ENCODE assay signal across 26 mouse cellular contexts in the genomic region with DNA sequence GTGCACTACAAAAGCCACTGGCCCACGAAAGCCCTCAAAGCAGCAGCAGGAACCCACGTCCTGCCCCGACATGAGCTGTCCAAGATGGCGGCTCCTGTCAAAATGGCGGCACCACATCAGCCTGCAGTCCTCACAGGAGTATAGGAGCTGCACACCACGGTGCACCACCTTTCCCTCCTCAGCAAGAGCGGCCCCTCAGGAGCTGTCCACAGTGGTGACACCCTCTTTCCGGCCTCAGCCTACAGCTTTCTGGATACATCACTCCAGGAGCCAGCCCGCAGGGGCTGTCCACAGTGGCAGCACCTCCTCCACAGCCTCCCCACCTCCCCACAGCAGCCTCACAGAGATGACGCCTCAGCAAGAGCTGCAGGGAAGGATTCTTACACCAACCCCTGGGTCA. TPM values are rescaled to one million over a fixed set of nuclear protein-coding genes. Genes with fewer than 3 reads are reported as not detected.
A peak's percentile ranks its signal among the peaks of the same experiment; 100 is the strongest.
DNase-seq lines count a peak whose midpoint lies in the region; TF ChIP-seq lines count a peak whose summit lies in the region.
"Had no signal": no experiment of that assay in that cellular context is flagged by ENCODE, and none has a peak within 500 bp of the region (broad histone marks: within the 10 kb centered on the region; RNA-seq: fewer than 3 reads in every experiment).

No protein-coding gene starts in this region.

- no peak for TF ChIP-seq CTCF in testis, adult 2 months (IDR thresholded peaks at IDR 0.05; ENCODE audit: control insufficient read depth, insufficient read depth, insufficient replicate concordance, low read depth, low read length)

- H3K4me1 ChIP-seq in testis, adult 2 months (ENCODE audit: control insufficient read depth, insufficient read depth, low read length) = peaks cover 6% of the 10 kb centered on the region
- H3K4me1 ChIP-seq: embryonic facial prominence, embryonic 12.5 days had no signal

- no peak for TF ChIP-seq POLR2A in testis, adult 2 months (IDR thresholded peaks at IDR 0.05; ENCODE audit: control insufficient read depth, low read depth, low read length)

- H3K27me3 ChIP-seq in testis, adult 2 months (ENCODE audit: control insufficient read depth, insufficient read depth, low read length) = no peaks in the 10 kb centered on the region; the same call in 1 of the 2 replicates
- H3K27me3 ChIP-seq: CH12.LX; embryonic facial prominence, embryonic 12.5 days; embryonic facial prominence, embryonic 15.5 days; heart, embryonic 13.5 days; Patski had no signal

- no peak for DNase-seq in testis, postnatal 10 days (ENCODE audit: low spot score)
- peak; percentile 72 for DNase-seq in R1 (ENCODE audit: low read depth, low spot score)
- peak; percentile 48 for DNase-seq in testis, postnatal 14 days (ENCODE audit: low spot score)
- DNase-seq in retina, embryonic 14.5 days (ENCODE audit: low spot score) = no peak
- no peak for DNase-seq in layer of hippocampus, adult 11-12 months (ENCODE audit: low spot score)
- DNase-seq: adrenal gland, adult 8-10 months; adrenal gland, postnatal 25 days; B cell, adult 2 months; cerebellum, adult 18-20 months; cerebellum, adult 9-10 months; cerebellum, postnatal 14 days; forebrain, postnatal 0 days; gastrocnemius, adult 2 months; gastrocnemius, postnatal 14 days; heart, adult 18-20 months; heart, postnatal 14 days; heart, postnatal 4 days had no signal

- no peaks in the 10 kb centered on the region for H3K36me3 ChIP-seq in testis, adult 2 months (ENCODE audit: control insufficient read depth, insufficient read depth, low read length)
- H3K36me3 ChIP-seq: embryonic facial prominence, embryonic 12.5 days; embryonic facial prominence, embryonic 15.5 days; G1E had no signal

- no peak overlapping the region for H3K27ac ChIP-seq in testis, adult 2 months (ENCODE audit: control insufficient read depth, insufficient read depth, low read depth, low read length)
- H3K27ac ChIP-seq: embryonic facial prominence, embryonic 12.5 days; embryonic facial prominence, embryonic 15.5 days; gastrocnemius, adult 2 months; heart, embryonic 13.5 days; hindbrain, embryonic 14.5 days; hindbrain, postnatal 0 days had no signal

- peak overlapping the region; percentile 39 for H3K4me3 ChIP-seq in testis, adult 2 months (ENCODE audit: control insufficient read depth, low read depth, low read length)
- H3K4me3 ChIP-seq: embryonic facial prominence, embryonic 12.5 days; embryonic facial prominence, embryonic 15.5 days; gastrocnemius, adult 2 months; heart, embryonic 13.5 days had no signal

RNA-seq across cellular contexts. Expression of a gene that starts 2.9 kb away (rescaled TPM):
- polyA plus RNA-seq in testis, adult 2 months (2012; rRNA removed) = 0.02 and 0.05 TPM in 2 replicates

RNA-seq across cellular contexts. Expression of a gene that starts 37.1 kb away (rescaled TPM):
- 8.5 and 9.4 TPM in 2 replicates for polyA plus RNA-seq in testis, adult 2 months (2012; rRNA removed)

RNA-seq across cellular contexts. Expression of a gene that starts 44.8 kb away (rescaled TPM):
- 2.5 and 2.6 TPM in 2 replicates for polyA plus RNA-seq in testis, adult 2 months (2012; rRNA removed)

Comparison
In these comparisons a context has a peak if more than half of its experiments do, and no peak if none do; other contexts are left out.
1. DNase-seq: peak in R1 (single experiment) and testis, postnatal 14 days (single experiment); none in testis, postnatal 10 days (single experiment), retina, embryonic 14.5 days (single experiment) and layer of hippocampus, adult 11-12 months (single experiment).